Mouse (Mus musculus) liver, embryonic 14.5 days (tissue): ENCODE results near the gene Slc45a2. TPM values are rescaled to one million over a fixed set of nuclear protein-coding genes. Genes with fewer than 3 reads are reported as not detected.

ENCODE experiments used
- ATAC-seq: fragments of 200-750 bp; cut with Nextera tagmentation; 2 replicates; pipeline ENCODE4 v1.8.0; 2017; ENCODE audit warnings: moderate number of reproducible peaks, mild to moderate bottlenecking, moderate library complexity; ENCODE audit not compliant: insufficient read depth
- DNase-seq, 3 experiments: peaks; one replicate each; pipeline ENCODE4 v3.0.0-alpha.2; 2012 to 2013; ENCODE audit warnings: low read depth in 3 of 3, low spot score in 3 of 3
- H3K27ac ChIP-seq: fragments of 300-500 bp; sonication (generic); 2 replicates; pipeline ENCODE4 v1.5.1; 2014; ENCODE audit warnings: moderate library complexity, mild to moderate bottlenecking, control low read depth, inconsistent platforms
- H3K27me3 ChIP-seq: fragments of 300-500 bp; sonication (generic); 2 replicates; pipeline ENCODE4 v1.6.1; 2014; ENCODE audit warnings: mild to moderate bottlenecking, low read length, moderate library complexity; ENCODE audit not compliant: control insufficient read depth, insufficient read depth
- H3K36me3 ChIP-seq: fragments of 300-500 bp; sonication (generic); replicated peaks from 2 replicates; pipeline ENCODE4 v1.6.1; 2014; ENCODE audit warnings: low read depth; ENCODE audit not compliant: control insufficient read depth, insufficient read depth
- H3K4me1 ChIP-seq, 2 experiments: fragments of 200-500 bp in 1 of 2; fragments of 300-500 bp in 1 of 2; sonication (generic) in 1 of 2; replicated peaks; 2 replicates each; pipeline ENCODE4 v1.6.1; 2012 to 2014; ENCODE audit warnings: antibody characterized with exemption in 1 of 2, inconsistent platforms in 1 of 2, low read length in 1 of 2; ENCODE audit not compliant: control insufficient read depth in 2 of 2, insufficient read depth in 2 of 2
- H3K4me2 ChIP-seq: fragments of 300-500 bp; sonication (generic); 2 replicates; pipeline ENCODE4 v1.6.1; 2014; ENCODE audit warnings: low read depth, mild to moderate bottlenecking, control low read depth, moderate library complexity
- H3K4me3 ChIP-seq, 2 experiments: fragments of 200-500 bp in 1 of 2; fragments of 300-500 bp in 1 of 2; sonication (generic) in 1 of 2; 2 replicates each; pipeline ENCODE4 v1.5.1; 2012 to 2014; ENCODE audit warnings: low read depth in 2 of 2, low read length in 2 of 2, mild to moderate bottlenecking in 2 of 2, control low read depth in 1 of 2, inconsistent platforms in 1 of 2, moderate library complexity in 1 of 2; ENCODE audit not compliant: insufficient read depth in 1 of 2
- H3K9ac ChIP-seq: fragments of 300-500 bp; sonication (generic); replicated peaks from 2 replicates; pipeline ENCODE4 v1.6.1; 2014; ENCODE audit warnings: mild to moderate bottlenecking, control low read depth, moderate library complexity
- H3K9me3 ChIP-seq: fragments of 300-500 bp; sonication (generic); 2 replicates; pipeline ENCODE4 v1.6.1; 2016; ENCODE audit warnings: low read length, mixed read lengths; ENCODE audit not compliant: control insufficient read depth
- CTCF ChIP-seq: IDR thresholded peaks from 2 replicates; pipeline ENCODE4 v1.5.1; 2016; ENCODE audit warnings: antibody characterized with exemption, low read depth, control low read depth
- EP300 ChIP-seq: IDR thresholded peaks from 2 replicates; pipeline ENCODE4 v1.6.1; 2016; ENCODE audit warnings: antibody characterized with exemption, low read depth
- WGBS: fragments of 180-500 bp; shearing (Covaris S2); extraction: QIAGEN DNeasy Blood & Tissue Kit; methylation state at CpG from one replicate; pipeline ENCODE4 v1.1.7; 2014; ENCODE audit not compliant: insufficient replicate concordance; 5-methylcytosine and 5-hydroxymethylcytosine counted together
- polyA plus RNA-seq, 2 experiments: library from polyadenylated mRNA; depleted of rRNA in 1 of 2; stranded (reverse) in 1 of 2; unstranded in 1 of 2; fragments of >200 nt; fragmentation: Nextera tagmentation in 1 of 2; extraction: Ambion mirVana in 1 of 2; gene quantifications; 2 replicates each; pipeline versions ENCODE4 v1.2.1 to v1.2.3; 2012 to 2014

The Slc45a2 gene
- polyA plus RNA-seq, 2 experiments: 0.01 TPM; not detected in 1

- Histone ChIP-seq H3K27ac (no peak overlapping the region), H3K9ac (no peak overlapping the region), H3K4me2 (no peak overlapping the region), H3K27me3 (no peaks in the 10 kb centered on the region), H3K4me3 (no peak overlapping the region), H3K36me3 (no peaks in the 10 kb centered on the region), H3K9me3 (no peaks in the 10 kb centered on the region), H3K4me1 (peaks cover 0 to 12% of the 10 kb centered on the region in 2 experiments; a peak in 2 of 4 replicates)
- no peak for DNase-seq
- no peak for ATAC-seq
- 32% methylated on average over 5 of the region's 5 CpGs for WGBS
- TF ChIP-seq EP300 (no peak), CTCF (no peak)
These were observed 45.4 kb upstream of the Slc45a2 start for GRCm38 (mm10) chr15:10955156-10955555.

DNA sequence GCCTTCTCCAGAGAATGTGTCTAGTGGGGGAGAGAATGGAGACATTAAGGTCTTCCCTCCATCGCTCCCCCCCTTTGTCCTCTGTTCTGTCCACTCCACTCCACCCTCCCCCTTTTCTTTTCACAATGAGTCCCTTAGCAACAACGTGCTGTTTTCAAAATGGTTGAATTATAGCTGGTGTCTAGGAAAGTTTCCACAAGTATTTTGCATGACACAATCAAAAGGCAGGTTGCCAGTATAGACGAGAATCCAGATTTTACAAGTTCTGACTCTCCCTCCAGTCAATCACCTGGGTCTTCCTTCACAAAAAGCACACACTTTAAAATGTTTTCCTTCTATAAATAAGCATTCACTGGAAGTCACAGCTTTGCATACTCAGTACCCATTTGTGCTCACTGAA lies 43.8 kb upstream of the Slc45a2 start:
- Histone ChIP-seq H3K4me1 (peaks cover 0 to 12% of the 10 kb centered on the region in 2 experiments; a peak in 2 of 4 replicates), H3K36me3 (no peaks in the 10 kb centered on the region), H3K9ac (no peak overlapping the region), H3K27ac (no peak overlapping the region), H3K9me3 (no peaks in the 10 kb centered on the region), H3K4me2 (no peak overlapping the region), H3K4me3 (no peak overlapping the region), H3K27me3 (no peaks in the 10 kb centered on the region)
- ATAC-seq (no peak), DNase-seq (no peak)
- no peak for TF ChIP-seq CTCF
- TF ChIP-seq EP300: no peak
- WGBS: 48% methylated on average over 3 of the region's 3 CpGs

DNA sequence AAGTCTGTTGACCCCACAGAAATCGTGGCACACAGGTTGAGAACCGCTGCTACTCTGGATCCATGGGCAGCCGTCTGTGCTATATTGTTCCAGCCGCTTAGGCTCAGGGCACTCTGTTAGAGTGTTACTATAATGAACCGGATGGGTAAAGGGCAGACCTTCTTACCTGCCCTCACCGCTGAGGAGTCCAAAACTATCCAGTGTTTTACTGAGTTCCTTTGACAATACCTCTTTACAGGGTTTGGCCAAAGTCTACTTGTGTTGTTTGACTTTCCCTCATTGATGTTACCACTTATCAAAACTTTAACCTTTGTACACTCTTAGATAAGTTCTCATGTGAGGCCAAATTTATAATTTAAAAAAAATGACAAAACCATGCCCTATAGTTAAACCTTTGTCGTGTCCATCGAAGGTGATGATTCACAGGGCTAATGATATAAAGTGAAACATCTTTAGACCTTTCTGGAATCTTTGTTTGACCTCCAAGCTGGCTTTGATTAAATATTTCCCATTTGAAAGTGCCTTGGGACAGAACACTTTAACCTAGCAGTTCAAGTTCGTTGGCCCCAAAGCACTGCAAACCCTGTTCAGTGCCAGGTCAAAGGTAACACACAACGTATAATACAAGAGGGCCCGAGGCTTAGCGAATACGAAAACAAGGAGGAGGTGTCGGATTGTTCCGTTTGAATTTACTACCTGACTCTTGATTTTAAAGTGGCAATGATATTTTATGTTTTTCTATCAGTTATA lies 41.1 kb upstream of the Slc45a2 start:
- Histone ChIP-seq H3K27ac (no peak overlapping the region), H3K27me3 (no peaks in the 10 kb centered on the region), H3K36me3 (no peaks in the 10 kb centered on the region), H3K9me3 (no peaks in the 10 kb centered on the region), H3K4me1 (peaks cover 0 to 12% of the 10 kb centered on the region in 2 experiments; a peak in 2 of 4 replicates), H3K9ac (no peak overlapping the region), H3K4me2 (no peak overlapping the region), H3K4me3 (no peak overlapping the region)
- DNase-seq: no peak
- TF ChIP-seq CTCF (no peak), EP300 (no peak)
- WGBS: 69% methylated on average over 15 of the region's 15 CpGs
- ATAC-seq: 0 out of 2 replicates have a peak, but pooled peaks have one; percentile 18

DNA sequence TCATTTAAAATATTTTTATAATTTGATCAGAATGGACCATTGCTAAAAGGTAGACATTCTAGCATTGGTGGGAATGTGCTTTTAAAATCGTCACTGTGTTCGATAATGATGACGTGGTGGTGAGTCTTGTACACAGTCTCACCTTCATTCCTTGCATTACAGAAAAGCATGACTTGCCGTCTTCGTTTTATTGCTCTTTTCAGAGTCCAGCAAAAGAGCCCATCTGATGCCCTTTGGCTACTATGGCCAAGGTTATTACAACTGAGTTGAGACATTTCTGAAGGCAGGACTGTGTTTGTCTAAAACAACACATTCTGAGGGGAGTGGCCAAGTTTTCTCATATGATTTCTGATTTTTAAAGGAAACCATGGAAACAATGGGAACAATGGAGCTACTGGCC lies 40.3 kb upstream of the Slc45a2 start:
- WGBS: 68% methylated on average over 5 of the region's 5 CpGs
- Histone ChIP-seq H3K27ac (no peak overlapping the region), H3K9me3 (no peaks in the 10 kb centered on the region), H3K4me3 (no peak overlapping the region), H3K9ac (no peak overlapping the region), H3K4me1 (peaks cover 0 to 10% of the 10 kb centered on the region in 2 experiments; a peak in 2 of 4 replicates), H3K27me3 (no peaks in the 10 kb centered on the region), H3K36me3 (no peaks in the 10 kb centered on the region), H3K4me2 (no peak overlapping the region)
- DNase-seq: no peak
- TF ChIP-seq CTCF (no peak), EP300 (no peak)
- no peak for ATAC-seq

GRCm38 (mm10) chr15:10962601-10963000 lies 37.9 kb upstream of the Slc45a2 start:
- TF ChIP-seq EP300 (no peak), CTCF (no peak)

More at GRCm38 (mm10) chr15:10962601-10963000, 37.9 kb upstream of the Slc45a2 start:
- Histone ChIP-seq H3K9me3 (no peaks in the 10 kb centered on the region), H3K4me1 (peaks cover 0 to 10% of the 10 kb centered on the region in 2 experiments; a peak in 2 of 4 replicates), H3K27me3 (no peaks in the 10 kb centered on the region), H3K4me2 (no peak overlapping the region), H3K9ac (no peak overlapping the region), H3K27ac (no peak overlapping the region), H3K4me3 (no peak overlapping the region), H3K36me3 (no peaks in the 10 kb centered on the region)
- ATAC-seq (no peak), DNase-seq (no peak)
- 59% methylated on average over 2 of the region's 2 CpGs for WGBS
